Mouse (Mus musculus) lung, adult 2 months (tissue): ENCODE results near the gene Pitpnc1.

Experiments used
- CTCF ChIP-seq: fragments of 200-500 bp; IDR thresholded peaks from 2 replicates; pipeline ENCODE4 v1.5.1; 2011; ENCODE audit warnings: mild to moderate bottlenecking, low read length, control low read depth; ENCODE audit not compliant: insufficient read depth
- POLR2A ChIP-seq: fragments of 200-500 bp; IDR thresholded peaks from 2 replicates; pipeline ENCODE4 v1.6.1; 2011; ENCODE audit warnings: low read depth, mild to moderate bottlenecking, control low read depth, low read length, borderline replicate concordance; ENCODE audit errors: extremely low read depth

DNA sequence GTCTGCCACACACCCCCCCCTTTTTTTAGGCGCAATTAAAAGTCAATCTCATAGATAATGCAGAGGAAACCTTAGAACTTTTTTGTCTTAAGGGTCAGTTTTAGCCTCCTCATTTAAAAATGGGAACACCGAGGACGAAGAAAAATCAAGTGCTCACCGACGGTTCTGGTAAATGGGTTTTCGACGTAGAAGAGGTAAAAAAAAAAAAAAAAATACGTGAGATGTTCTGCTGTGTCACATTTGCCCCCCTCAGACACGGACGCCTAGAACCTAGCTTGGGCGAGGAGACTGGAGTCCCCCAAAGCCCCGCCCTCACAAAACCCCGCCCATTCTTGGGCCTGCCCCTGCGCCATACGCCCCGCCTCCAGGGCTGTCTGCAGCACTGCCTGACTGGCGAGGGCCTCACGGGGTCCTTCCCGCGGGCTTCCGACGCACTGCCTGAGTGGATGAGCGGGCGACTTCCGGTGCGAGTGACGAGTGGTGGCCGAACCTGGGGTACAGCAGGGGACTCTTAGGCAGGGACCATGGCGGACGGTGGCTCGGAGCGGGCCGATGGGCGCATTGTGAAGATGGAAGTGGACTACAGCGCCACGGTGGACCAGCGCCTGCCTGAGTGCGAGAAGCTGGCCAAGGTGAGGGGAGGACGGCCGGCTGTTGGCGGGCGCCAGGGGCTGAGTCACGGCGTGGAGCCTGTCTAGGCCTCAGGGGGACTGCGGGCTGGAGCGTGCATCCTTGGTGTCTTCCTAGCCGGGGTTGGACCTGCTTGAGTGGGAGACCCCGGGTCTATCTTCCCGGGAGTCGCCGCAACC is 8.8 kb upstream of the Pitpnc1 start, which contains the start of gene Psmd12:
- TF ChIP-seq CTCF, result no peak
- peak; percentile 80; the same call in 1 of the 2 replicates for TF ChIP-seq POLR2A
